Mouse (Mus musculus) splenic B cell, adult 2 months (primary cell): Measurements from ENCODE around the gene Tnrc6c.

ENCODE experiments used
- DNase-seq: peaks from one replicate; pipeline ENCODE4 v3.0.0-alpha.2; 2011; ENCODE audit warnings: low read depth, low spot score
- H3K27me3 ChIP-seq: 2 replicates; pipeline ENCODE4 v1.6.1; 2012; ENCODE audit warnings: mild to moderate bottlenecking, low read length, moderate library complexity, mixed read lengths; ENCODE audit not compliant: control insufficient read depth, poor library complexity, insufficient read depth, severe bottlenecking
- H3K36me3 ChIP-seq: 2 replicates; pipeline ENCODE4 v1.6.1; 2012; ENCODE audit warnings: mild to moderate bottlenecking, low read length, moderate library complexity, mixed read lengths; ENCODE audit not compliant: control insufficient read depth, poor library complexity, insufficient read depth, severe bottlenecking

Gene Tnrc6c

GRCm38 (mm10) chr11:117653491-117654351, at the start of gene Tnrc6c:
Gene Tnrc6c (plus strand): TSS chr11:117654289.
- no peaks in the 10 kb centered on the region for H3K36me3 ChIP-seq
- peak; percentile 91 for DNase-seq
- no peaks in the 10 kb centered on the region for H3K27me3 ChIP-seq

DNA sequence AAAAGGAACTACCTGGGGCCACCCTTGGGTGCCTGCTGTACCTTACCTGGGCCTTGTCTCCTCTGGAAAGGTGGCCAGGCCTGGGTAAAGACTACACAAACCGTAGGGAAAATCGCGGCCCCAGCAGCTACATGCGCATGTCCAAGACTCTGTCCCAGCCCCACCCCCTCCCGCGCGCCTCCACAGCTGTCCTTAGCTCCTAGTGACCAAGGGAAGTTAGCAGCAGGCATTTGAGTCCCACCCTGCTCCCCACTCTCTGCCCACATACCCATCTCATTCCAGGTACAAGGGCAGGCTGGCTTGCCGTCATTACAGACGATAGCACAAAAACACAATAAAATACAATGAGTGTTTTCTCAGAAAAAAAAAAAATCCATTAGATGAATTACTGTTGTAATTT, 48.0 kb upstream of the Tnrc6c start:
- no peak for DNase-seq
- Histone ChIP-seq H3K36me3 (no peaks in the 10 kb centered on the region), H3K27me3 (peaks cover 3% of the 10 kb centered on the region)

GRCm38 (mm10) chr11:117606605-117607203, 47.4 kb upstream of the Tnrc6c start:
- Histone ChIP-seq H3K27me3 (peaks cover 3% of the 10 kb centered on the region), H3K36me3 (no peaks in the 10 kb centered on the region)
- no peak for DNase-seq

GRCm38 (mm10) chr11:117608141-117608789, 45.8 kb upstream of the Tnrc6c start:
- H3K36me3 ChIP-seq, result no peaks in the 10 kb centered on the region
- DNase-seq, result peak; percentile 20
- H3K27me3 ChIP-seq, result peaks cover 3% of the 10 kb centered on the region

DNA sequence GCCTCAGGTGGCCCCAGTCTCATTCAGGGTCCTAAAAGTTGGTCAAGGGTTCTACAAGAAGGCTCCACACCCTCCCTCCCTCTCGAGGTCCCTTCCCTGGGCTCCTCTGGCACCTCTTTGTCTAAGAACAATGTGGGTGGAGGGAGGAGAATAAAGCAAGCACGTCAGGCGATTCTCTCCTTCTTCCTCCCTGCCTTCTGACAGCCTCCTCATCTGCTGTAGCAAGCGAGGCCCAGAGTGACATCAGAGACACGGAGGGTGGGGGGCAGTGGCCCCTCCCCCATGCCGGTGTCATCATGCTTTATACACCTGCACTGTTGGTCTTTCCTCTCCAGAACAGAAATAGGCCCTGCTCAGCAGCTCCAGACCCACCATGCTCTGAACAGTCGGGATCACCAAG, 45.1 kb upstream of the Tnrc6c start:
- DNase-seq, result no peak
- peaks cover 3% of the 10 kb centered on the region for H3K27me3 ChIP-seq
- no peaks in the 10 kb centered on the region for H3K36me3 ChIP-seq

DNA sequence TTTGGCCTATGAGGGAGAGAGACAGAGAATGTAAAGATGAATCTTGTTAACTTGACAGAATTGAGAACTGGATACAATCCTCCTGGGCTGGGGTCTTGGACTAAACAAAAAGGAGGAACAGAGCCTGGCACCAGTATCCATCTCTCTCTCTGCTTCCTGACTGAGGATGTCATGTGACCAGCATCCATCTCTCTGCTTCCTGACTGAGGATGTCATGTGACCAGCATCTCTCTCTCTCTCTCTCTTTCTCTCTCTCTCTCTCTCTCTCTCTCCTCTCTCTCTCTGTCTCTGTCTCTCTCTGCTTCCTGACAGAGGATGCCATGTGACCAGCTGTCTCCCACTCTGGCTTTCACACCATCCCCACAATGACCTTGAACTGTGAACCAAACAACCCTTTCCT, 43.5 kb upstream of the Tnrc6c start:
- DNase-seq, result no peak

DNA sequence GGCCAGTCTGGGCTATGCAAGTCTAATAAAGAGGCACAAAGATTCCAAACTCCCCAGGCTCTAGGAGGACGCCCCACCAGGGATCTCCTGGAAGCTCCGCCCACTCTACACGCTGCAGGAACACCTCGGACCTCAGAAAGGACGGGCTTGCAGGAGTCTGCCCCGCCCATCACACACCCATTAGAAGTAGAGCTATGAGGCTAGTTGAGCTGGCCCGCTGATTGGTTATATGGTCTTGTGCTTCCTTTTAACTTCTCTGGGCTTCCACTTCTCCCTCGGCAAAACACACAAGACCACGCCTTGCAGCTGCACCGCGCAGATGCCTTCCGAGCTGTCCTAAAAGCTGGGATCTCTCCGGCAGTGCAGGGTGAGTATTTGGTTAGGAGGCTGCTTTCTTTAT, 43.0 kb upstream of the Tnrc6c start:
- H3K27me3 ChIP-seq, result no peaks in the 10 kb centered on the region
- DNase-seq, result peak; percentile 74
- H3K36me3 ChIP-seq, result no peaks in the 10 kb centered on the region

More for the DNA sequence above, 43.5 kb upstream of the Tnrc6c start:
- Histone ChIP-seq H3K36me3 (no peaks in the 10 kb centered on the region), H3K27me3 (no peaks in the 10 kb centered on the region)

GRCm38 (mm10) chr11:117611860-117612259, 42.2 kb upstream of the Tnrc6c start:
- no peaks in the 10 kb centered on the region for H3K27me3 ChIP-seq
- no peaks in the 10 kb centered on the region for H3K36me3 ChIP-seq
- DNase-seq, result no peak

GRCm38 (mm10) chr11:117612885-117613284, 41.2 kb upstream of the Tnrc6c start:
- Histone ChIP-seq H3K36me3 (no peaks in the 10 kb centered on the region), H3K27me3 (no peaks in the 10 kb centered on the region; the same call in 1 of the 2 replicates)
- no peak for DNase-seq

- H3K36me3 ChIP-seq, result no peaks in the 10 kb centered on the region
- H3K27me3 ChIP-seq, result no peaks in the 10 kb centered on the region; the same call in 1 of the 2 replicates
- no peak for DNase-seq
Measured at GRCm38 (mm10) chr11:117617368-117617908, 36.7 kb upstream of the Tnrc6c start.

DNA sequence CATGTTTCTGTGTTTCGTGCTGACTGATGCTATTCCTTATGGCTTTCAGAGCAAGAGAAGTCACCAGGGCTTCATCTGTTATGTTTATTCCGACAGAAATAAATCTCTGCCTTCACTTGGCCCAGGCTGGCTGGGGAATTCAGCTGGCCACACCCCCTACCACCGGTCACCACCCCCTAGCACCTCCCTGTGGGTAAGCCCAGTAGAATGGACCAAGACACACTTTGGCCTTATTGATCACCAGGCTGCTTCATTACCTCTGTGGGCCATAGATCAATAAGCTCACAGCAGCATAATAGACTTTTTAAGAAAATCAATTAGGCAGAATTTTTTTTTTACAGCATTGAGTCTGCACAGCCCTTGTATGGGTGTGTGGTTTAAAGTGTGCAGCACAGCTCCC, 35.9 kb upstream of the Tnrc6c start:
- no peak for DNase-seq
- Histone ChIP-seq H3K27me3 (no peaks in the 10 kb centered on the region; the same call in 1 of the 2 replicates), H3K36me3 (no peaks in the 10 kb centered on the region)

GRCm38 (mm10) chr11:117618774-117619173, 35.3 kb upstream of the Tnrc6c start:
- Histone ChIP-seq H3K27me3 (no peaks in the 10 kb centered on the region; the same call in 1 of the 2 replicates), H3K36me3 (no peaks in the 10 kb centered on the region)
- DNase-seq, result peak; percentile 30

DNA sequence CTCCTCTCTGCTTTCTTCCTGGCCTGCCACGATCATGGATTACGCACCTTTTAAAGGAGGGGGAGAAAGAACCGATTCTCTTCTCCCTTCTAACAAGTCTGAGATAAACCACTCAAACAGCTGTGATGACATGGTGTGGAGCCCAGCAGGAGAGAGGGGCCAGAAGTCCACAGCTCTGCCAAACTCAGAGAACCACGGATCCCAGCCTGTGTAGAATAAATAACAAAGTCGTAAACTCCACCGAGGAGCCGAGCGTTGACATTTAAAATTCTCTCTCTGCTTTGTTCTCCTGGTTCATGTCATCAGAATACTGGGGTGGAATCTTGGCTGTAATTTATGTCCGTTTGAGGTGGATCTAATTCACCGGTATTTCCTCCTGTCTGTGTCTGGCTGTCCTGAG, 34.5 kb upstream of the Tnrc6c start:
- no peak for DNase-seq
- Histone ChIP-seq H3K27me3 (no peaks in the 10 kb centered on the region; the same call in 1 of the 2 replicates), H3K36me3 (no peaks in the 10 kb centered on the region)

DNA sequence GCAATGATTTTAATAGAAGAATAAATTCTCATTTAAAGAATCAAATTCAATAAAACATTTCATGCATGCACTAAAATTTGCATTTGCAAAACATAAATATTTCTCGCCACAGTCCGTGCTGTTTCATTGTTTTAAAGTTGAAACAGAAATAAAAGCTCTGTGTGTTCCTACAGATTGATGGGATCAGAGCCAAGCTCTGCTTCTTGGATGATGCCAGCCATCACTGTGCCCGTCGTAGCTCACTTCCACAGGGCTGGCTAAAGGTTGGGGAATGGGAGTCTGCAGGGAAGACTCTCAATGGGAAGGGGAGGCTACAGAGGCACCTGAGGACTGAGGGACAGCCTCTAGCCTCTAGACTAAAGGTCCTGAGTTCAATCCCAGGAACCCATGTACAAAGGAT, 28.9 kb upstream of the Tnrc6c start:
- no peaks in the 10 kb centered on the region for H3K36me3 ChIP-seq
- no peak for DNase-seq
- H3K27me3 ChIP-seq, result no peaks in the 10 kb centered on the region

- DNase-seq, result no peak
- Histone ChIP-seq H3K36me3 (no peaks in the 10 kb centered on the region), H3K27me3 (no peaks in the 10 kb centered on the region)
Measured at GRCm38 (mm10) chr11:117626557-117626956, 27.5 kb upstream of the Tnrc6c start.
